ENCODE assay signal across 15 mouse cellular contexts in genomic region chr10:45422372-45422771, GRCm38 (mm10).
A peak's percentile ranks its signal among the peaks of the same experiment; 100 is the strongest.
DNase-seq lines count a peak whose midpoint lies in the region; ATAC-seq lines count a peak whose summit lies in the region.
"Had no signal": no experiment of that assay in that cellular context is flagged by ENCODE, and none has a peak within 500 bp of the region (broad histone marks: within the 10 kb centered on the region; RNA-seq: fewer than 3 reads in every experiment).

No protein-coding gene starts in this region.

- H3K4me3 ChIP-seq in kidney, embryonic 15.5 days (replicated peaks), result no peak overlapping the region
- no peak overlapping the region for H3K4me3 ChIP-seq in liver, embryonic 16.5 days (ENCODE audit: low read depth, low read length)
- H3K4me3 ChIP-seq: erythroblast, embryonic 14.5 days; forebrain, embryonic 15.5 days; gastrocnemius, adult 2 months; limb, embryonic 12.5 days had no signal

- no peaks in the 10 kb centered on the region for H3K27me3 ChIP-seq in kidney, embryonic 15.5 days
- H3K27me3 ChIP-seq in liver, embryonic 16.5 days (ENCODE audit: control insufficient read depth, insufficient read depth, low read depth, low read length), result no peaks in the 10 kb centered on the region
- H3K27me3 ChIP-seq: forebrain, embryonic 15.5 days; limb, embryonic 12.5 days had no signal

- DNase-seq in kidney, postnatal 14 days, result no peak
- peak; percentile 74 for DNase-seq in embryo, embryonic 10 days (ENCODE audit: low spot score)
- DNase-seq in forelimb bud, embryonic 11.5 days (ENCODE audit: low read depth, low spot score), result peak; percentile 11
- DNase-seq in urinary bladder, adult 2 months (ENCODE audit: low spot score), result no peak
- DNase-seq: cerebellum, postnatal 10 days; gastrocnemius, adult 2 months; thymus, postnatal 14 days had no signal

- no peaks in the 10 kb centered on the region for H3K9me3 ChIP-seq in kidney, embryonic 15.5 days (replicated peaks)
- no peaks in the 10 kb centered on the region for H3K9me3 ChIP-seq in liver, embryonic 16.5 days (replicated peaks; ENCODE audit: control insufficient read depth, low read length)
- H3K9me3 ChIP-seq: forebrain, embryonic 15.5 days; limb, embryonic 12.5 days had no signal

- 0 out of 2 replicates have a peak, but pooled peaks cover 6% of the 10 kb centered on the region for H3K4me1 ChIP-seq in kidney, embryonic 15.5 days
- H3K4me1 ChIP-seq in liver, embryonic 16.5 days (ENCODE audit: control insufficient read depth, low read depth, low read length), result no peaks in the 10 kb centered on the region
- H3K4me1 ChIP-seq: forebrain, embryonic 15.5 days had no signal

- WGBS in kidney, embryonic 15.5 days, result 55% methylated on average over 1 of the region's 1 CpGs
- 30% methylated on average over 1 of the region's 1 CpGs for WGBS in liver, embryonic 16.5 days (ENCODE audit: insufficient replicate concordance)

- H3K9ac ChIP-seq in kidney, embryonic 15.5 days, result no peak overlapping the region
- no peak overlapping the region for H3K9ac ChIP-seq in liver, embryonic 16.5 days (ENCODE audit: low read depth, low read length)
- H3K9ac ChIP-seq: forebrain, embryonic 15.5 days; limb, embryonic 12.5 days had no signal

- ATAC-seq in kidney, embryonic 15.5 days (replicated peaks; ENCODE audit: low FRiP score), result 0 out of 2 replicates have a peak, but pooled peaks have one; percentile 25
- peak; percentile 85 for ATAC-seq in liver, embryonic 16.5 days (ENCODE audit: low read depth)
- ATAC-seq in megakaryocyte progenitor cell, adult 5-6 weeks (replicated peaks; ENCODE audit: poor library complexity), result no peak
- ATAC-seq: forebrain, embryonic 15.5 days; midbrain, embryonic 16.5 days had no signal

- H3K4me2 ChIP-seq in kidney, embryonic 15.5 days, result no peak overlapping the region
- H3K4me2 ChIP-seq in liver, embryonic 16.5 days (ENCODE audit: low read depth, low read length), result no peak overlapping the region
- H3K4me2 ChIP-seq: forebrain, embryonic 15.5 days; limb, embryonic 12.5 days had no signal

- no peaks in the 10 kb centered on the region for H3K36me3 ChIP-seq in kidney, embryonic 15.5 days
- no peaks in the 10 kb centered on the region for H3K36me3 ChIP-seq in liver, embryonic 16.5 days (ENCODE audit: control insufficient read depth, insufficient read depth)
- H3K36me3 ChIP-seq: forebrain, embryonic 15.5 days had no signal

- H3K27ac ChIP-seq in kidney, embryonic 15.5 days, result no peak overlapping the region
- H3K27ac ChIP-seq in liver, embryonic 16.5 days (ENCODE audit: low read length), result peak overlapping the region; percentile 62
- H3K27ac ChIP-seq: forebrain, embryonic 15.5 days; gastrocnemius, adult 2 months; limb, embryonic 12.5 days; stomach, postnatal 0 days had no signal

Comparison
In these comparisons a context has a peak if more than half of its experiments do, and no peak if none do; other contexts are left out.
1. DNase-seq: peak in embryo, embryonic 10 days (single experiment) and forelimb bud, embryonic 11.5 days (single experiment); none in kidney, postnatal 14 days (single experiment) and urinary bladder, adult 2 months (single experiment).